Mouse (Mus musculus) heart, embryonic 12.5 days (tissue): Measurements from ENCODE around the gene Clec2h. TPM values are rescaled to one million over a fixed set of nuclear protein-coding genes. Genes with fewer than 3 reads are reported as not detected.

Source experiments
- polyA plus RNA-seq: library from polyadenylated mRNA; unstranded; fragments of >200 nt; fragmentation: Nextera tagmentation; extraction: Ambion mirVana; gene quantifications from 2 replicates; pipeline ENCODE4 v1.2.1, GENCODE M21; 2016

Gene Clec2h
- polyA plus RNA-seq, 1 experiment from 2014 or later, result 0.18 TPM

Other genes with a start within 250 kb of the Clec2h start
- 28.4 and 29.1 TPM in 2 replicates for gene Itfg2, start 237.5 kb upstream of the Clec2h start, polyA plus RNA-seq
- 295 and 296 TPM in 2 replicates for gene Fkbp4, start 223.7 kb upstream of the Clec2h start, polyA plus RNA-seq
- gene Pzp, start 135.7 kb upstream of the Clec2h start, polyA plus RNA-seq, result 0.21 and 0.34 TPM in 2 replicates
- 0.08 and 0.15 TPM in 2 replicates for gene A2ml1, start 80.8 kb upstream of the Clec2h start, polyA plus RNA-seq
- gene Klrb1a, start 38.9 kb upstream of the Clec2h start, polyA plus RNA-seq, result not detected in 2 replicates
- not detected in 2 replicates for gene Klrb1, start 60.7 kb downstream of the Clec2h start, polyA plus RNA-seq
- gene Klrb1c, start 126.8 kb downstream of the Clec2h start, polyA plus RNA-seq, result not detected in 2 replicates
- gene Gm44511, start 163.9 kb downstream of the Clec2h start, polyA plus RNA-seq, result not detected in 2 replicates
- not detected in 2 replicates for gene Klrb1b, start 163.9 kb downstream of the Clec2h start, polyA plus RNA-seq
- not detected in 2 replicates for gene Clec2i, start 225.2 kb downstream of the Clec2h start, polyA plus RNA-seq
- gene BC035044, start 228.7 kb downstream of the Clec2h start, polyA plus RNA-seq, result 0.68 TPM in 1 of 2 replicates, not detected in the other